Mouse (Mus musculus) CH12.LX (cell line): ENCODE results near the gene Ptgis.

Experiments
- CTCF ChIP-seq, 2 experiments: IDR thresholded peaks in 1 of 2; conservative IDR thresholded peaks in 1 of 2; 2 replicates each; pipeline ENCODE4 v1.5.1; 2011 to 2012; ENCODE audit warnings: low read depth in 2 of 2, low read length in 2 of 2, improper control_type of control experiment in 1 of 2, inconsistent platforms in 1 of 2, mild to moderate bottlenecking in 1 of 2, moderate library complexity in 1 of 2
- KAT2A ChIP-seq: IDR thresholded peaks from 2 replicates; pipeline ENCODE4 v1.6.1; 2012; ENCODE audit warnings: low read length, improper control_type of control experiment, inconsistent platforms; ENCODE audit not compliant: insufficient replicate concordance
- RAD21 ChIP-seq: IDR thresholded peaks from 2 replicates; pipeline ENCODE4 v1.6.1; 2011; ENCODE audit warnings: low read depth, mild to moderate bottlenecking, low read length, improper control_type of control experiment, moderate library complexity

GRCm38 (mm10) chr2:167281461-167281860 is 41.1 kb upstream of the Ptgis start:
- TF ChIP-seq CTCF (conservative IDR thresholded peaks at IDR 0.05 in 1 of 2, IDR thresholded peaks at IDR 0.05 in 1 of 2; ENCODE audit: low read depth in 2 of 2, low read length in 2 of 2) (no peak), RAD21 (no peak), KAT2A (no peak)
